In the genomic region with DNA sequence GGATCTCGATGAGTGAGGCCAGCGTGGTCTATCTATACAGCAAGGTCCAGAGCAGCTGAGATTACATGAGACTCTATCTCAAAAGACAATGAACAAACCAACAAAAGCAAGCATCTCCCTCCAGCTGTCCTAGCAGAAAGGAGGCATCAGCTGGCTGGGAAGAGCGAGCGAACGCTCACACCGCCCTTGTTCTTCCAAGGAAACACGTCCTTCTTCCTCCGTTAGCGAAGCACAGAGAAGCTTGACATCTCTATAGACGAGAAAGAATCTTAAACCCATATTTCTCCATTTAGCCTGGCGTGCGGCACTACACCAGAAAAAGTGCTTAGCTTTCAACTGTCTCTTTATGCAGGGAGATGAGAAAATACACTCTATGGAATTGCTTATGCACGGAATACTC, we compare ENCODE assay signal across 20 mouse cellular contexts.
"Had no signal": no experiment of that assay in that cellular context is flagged by ENCODE, and none has a peak within 500 bp of the region (broad histone marks: within the 10 kb centered on the region; RNA-seq: fewer than 3 reads in every experiment).

No protein-coding gene starts in this region.

- ATAC-seq: lung, postnatal 0 days; midbrain, embryonic 15.5 days had no signal

- H3K27ac ChIP-seq: limb, embryonic 12.5 days; limb, embryonic 15.5 days; liver, embryonic 14.5 days; macrophage; midbrain, embryonic 12.5 days; midbrain, embryonic 15.5 days; neural tube, embryonic 12.5 days had no signal

- H3K9me3 ChIP-seq: limb, embryonic 12.5 days; limb, embryonic 15.5 days; midbrain, embryonic 12.5 days; midbrain, embryonic 15.5 days; neural tube, embryonic 12.5 days had no signal

- H3K27me3 ChIP-seq: limb, embryonic 12.5 days; limb, embryonic 15.5 days; midbrain, embryonic 12.5 days; midbrain, embryonic 15.5 days; neural tube, embryonic 12.5 days had no signal

- H3K9ac ChIP-seq: limb, embryonic 12.5 days; limb, embryonic 15.5 days; liver, embryonic 14.5 days; liver, postnatal 0 days; lung, embryonic 14.5 days; midbrain, embryonic 12.5 days; midbrain, embryonic 15.5 days; neural tube, embryonic 12.5 days had no signal

- DNase-seq: kidney, adult 11 months; kidney, adult 9 months; kidney, postnatal 14 days; kidney, postnatal 4 days; layer of hippocampus, adult 9-11 months; layer of hippocampus, postnatal 36 days; liver, postnatal 0 days; lung, embryonic 14.5 days; thymus, adult 18-20 months; thymus, postnatal 14 days; thymus, postnatal 4 days had no signal

- H3K4me3 ChIP-seq: limb, embryonic 12.5 days; limb, embryonic 15.5 days; midbrain, embryonic 12.5 days; midbrain, embryonic 15.5 days; neural tube, embryonic 12.5 days had no signal

- H3K4me1 ChIP-seq: limb, embryonic 12.5 days; limb, embryonic 15.5 days; midbrain, embryonic 12.5 days; midbrain, embryonic 15.5 days; neural tube, embryonic 12.5 days had no signal

- H3K4me2 ChIP-seq: limb, embryonic 12.5 days; limb, embryonic 15.5 days; liver, embryonic 11.5 days; lung, embryonic 14.5 days; midbrain, embryonic 12.5 days; midbrain, embryonic 15.5 days; neural tube, embryonic 12.5 days had no signal
